Mouse (Mus musculus): ENCODE results near the gene Pstpip1. TPM values are rescaled to one million over a fixed set of nuclear protein-coding genes. Genes with fewer than 3 reads are reported as not detected.

Gene Pstpip1
- polyA plus RNA-seq, 1 experiment from 2014 or later, result 1.1 TPM

DNA sequence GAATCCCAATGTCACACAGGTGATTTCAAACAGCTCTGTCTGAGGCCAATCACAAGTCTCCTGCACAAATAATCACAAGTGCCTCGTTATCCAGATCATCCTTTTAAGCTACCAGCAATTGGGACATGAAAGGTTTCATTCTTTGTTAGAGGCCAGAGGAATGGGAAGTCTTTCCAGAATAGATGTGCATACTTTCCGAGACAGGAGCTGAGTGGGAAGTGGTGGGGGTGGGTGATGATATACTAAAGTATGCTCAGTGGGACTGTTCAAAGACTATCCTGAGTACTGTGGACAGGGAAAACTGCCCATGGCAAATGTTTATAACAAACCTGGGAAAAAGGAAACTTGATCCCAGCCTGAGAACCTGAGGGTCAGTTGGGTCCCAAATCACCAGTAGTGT lies 69.7 kb downstream of the Pstpip1 start:
- no peaks in the 10 kb centered on the region for H3K36me3 ChIP-seq
- no peak for ATAC-seq (replicated peaks; ENCODE audit: low FRiP score)
- 0 out of 2 replicates have a peak overlapping the region, but pooled peaks have one; percentile 15 for H3K9ac ChIP-seq
- H3K27me3 ChIP-seq, result no peaks in the 10 kb centered on the region
- peak overlapping the region; percentile 99 for H3K4me3 ChIP-seq (replicated peaks)
- no peaks in the 10 kb centered on the region for H3K9me3 ChIP-seq (replicated peaks)
- WGBS, result 5% methylated on average over 2 of the region's 2 CpGs
- peaks cover 31% of the 10 kb centered on the region for H3K4me1 ChIP-seq
- H3K27ac ChIP-seq, result no peak overlapping the region; the same call in 1 of the 2 replicates
- peak overlapping the region; percentile 57 for H3K4me2 ChIP-seq

DNA sequence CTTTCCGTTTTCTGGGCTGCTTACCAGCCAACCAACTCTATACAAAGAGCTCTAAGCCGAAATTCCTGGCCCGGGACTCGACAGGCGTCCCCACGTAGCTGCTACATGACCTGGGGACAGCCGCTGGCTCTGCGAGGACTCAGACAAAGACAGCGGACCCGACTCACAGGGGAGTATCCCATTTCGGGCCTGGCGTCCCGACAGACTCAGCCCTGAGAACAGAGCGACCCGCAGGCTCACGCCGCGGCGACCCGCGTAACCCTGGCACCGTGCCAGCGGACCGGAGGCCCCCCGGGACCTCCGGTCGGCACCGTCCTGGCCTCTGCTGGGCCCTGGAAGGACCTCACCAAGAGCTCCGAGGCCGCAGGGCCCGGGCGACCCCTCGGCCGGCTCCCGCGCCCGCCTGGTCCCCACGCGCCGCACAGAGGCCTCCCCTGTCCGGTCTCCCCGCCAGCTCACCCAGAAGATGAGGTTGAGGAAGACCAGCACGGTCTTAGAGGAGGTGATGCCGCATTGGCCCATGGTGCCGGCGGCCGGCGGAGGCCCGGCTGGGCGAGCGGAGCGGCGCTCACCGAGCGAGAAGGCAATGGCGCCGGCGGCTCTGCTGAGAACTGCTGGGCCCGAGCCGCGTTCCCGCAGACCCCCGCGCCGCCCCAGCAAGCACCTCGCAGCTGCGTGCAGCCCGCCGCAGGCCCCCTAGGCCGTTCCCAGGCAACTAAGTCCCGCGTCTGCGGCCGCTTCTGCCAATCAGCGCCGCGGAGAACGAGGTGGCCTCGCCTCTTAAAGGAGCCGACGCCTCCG lies 70.8 kb downstream of the Pstpip1 start:
- H3K4me2 ChIP-seq, result peak overlapping the region; percentile 57
- peaks cover 28% of the 10 kb centered on the region for H3K4me1 ChIP-seq
- under 1% methylated on average over 81 of the region's 82 CpGs for WGBS
- peak; percentile 97 for ATAC-seq (replicated peaks; ENCODE audit: low FRiP score)
- H3K27ac ChIP-seq, result peak overlapping the region; percentile 95
- peak overlapping the region; percentile 99 for H3K4me3 ChIP-seq (replicated peaks)
- H3K36me3 ChIP-seq, result no peaks in the 10 kb centered on the region
- H3K9me3 ChIP-seq (replicated peaks), result no peaks in the 10 kb centered on the region
- H3K27me3 ChIP-seq, result no peaks in the 10 kb centered on the region
- H3K9ac ChIP-seq, result peak overlapping the region; percentile 98

DNA sequence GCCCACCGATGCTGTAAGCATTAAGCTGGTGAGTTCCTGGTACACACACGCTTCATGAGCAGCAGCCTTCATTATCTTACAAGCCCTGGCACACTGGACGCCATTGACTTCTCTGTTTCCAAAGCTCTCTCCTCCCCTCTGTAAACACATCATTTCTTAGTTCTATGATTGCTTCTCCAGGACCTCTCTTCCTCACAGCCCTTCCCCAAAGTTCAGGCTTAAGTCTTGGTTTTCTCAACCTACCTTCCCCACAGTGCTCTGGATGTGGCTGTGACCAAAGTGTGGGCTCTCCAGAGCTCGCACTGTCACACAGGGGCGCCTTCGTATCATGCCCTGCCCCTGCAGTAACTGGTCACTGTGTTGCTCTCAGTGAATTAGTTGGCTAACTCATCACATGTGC lies 75.6 kb downstream of the Pstpip1 start, which contains the start of gene Tspan3:
Gene Tspan3 (minus strand): TSS at position 101 of the 400 bp plus-strand sequence.
- no peak for ATAC-seq (replicated peaks; ENCODE audit: low FRiP score)
- H3K9me3 ChIP-seq (replicated peaks), result no peaks in the 10 kb centered on the region
- H3K36me3 ChIP-seq, result no peaks in the 10 kb centered on the region
- H3K27me3 ChIP-seq, result no peaks in the 10 kb centered on the region
- H3K4me3 ChIP-seq (replicated peaks), result no peak within 1 kb of the TSS
- H3K27ac ChIP-seq, result no peak within 1 kb of the TSS
- H3K9ac ChIP-seq, result no peak within 1 kb of the TSS
- no peak within 1 kb of the TSS for H3K4me2 ChIP-seq
- 90% methylated on average over 6 of the region's 6 CpGs for WGBS
- H3K4me1 ChIP-seq, result peaks cover 7% of the 10 kb centered on the region

DNA sequence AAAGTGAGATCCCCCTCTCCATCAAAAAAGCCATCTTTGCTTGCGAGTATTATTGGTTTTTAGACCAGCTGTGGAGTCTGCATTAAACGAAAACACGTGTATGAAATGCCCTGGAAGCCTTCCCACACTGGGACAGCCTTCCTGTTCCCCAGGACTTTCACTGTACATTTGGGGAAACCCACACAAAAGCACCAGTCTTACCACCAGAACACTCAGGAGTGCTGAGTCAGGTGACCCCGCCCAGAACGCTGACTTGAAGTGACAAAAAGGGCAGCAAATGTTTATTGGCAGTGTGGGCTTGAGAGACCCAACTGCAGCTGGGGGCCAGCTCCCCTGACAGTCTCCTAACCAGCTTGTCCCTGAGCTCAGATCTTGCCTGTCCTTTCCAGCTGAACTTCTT lies 76.4 kb downstream of the Pstpip1 start:
- Histone ChIP-seq H3K9ac (no peak overlapping the region), H3K9me3 (replicated peaks) (no peaks in the 10 kb centered on the region), H3K27ac (no peak overlapping the region), H3K4me2 (no peak overlapping the region), H3K27me3 (no peaks in the 10 kb centered on the region), H3K4me3 (replicated peaks) (no peak overlapping the region), H3K4me1 (peaks cover 4% of the 10 kb centered on the region), H3K36me3 (no peaks in the 10 kb centered on the region)
- ATAC-seq (replicated peaks; ENCODE audit: low FRiP score), result no peak
- WGBS, result 48% methylated on average over 5 of the region's 5 CpGs

DNA sequence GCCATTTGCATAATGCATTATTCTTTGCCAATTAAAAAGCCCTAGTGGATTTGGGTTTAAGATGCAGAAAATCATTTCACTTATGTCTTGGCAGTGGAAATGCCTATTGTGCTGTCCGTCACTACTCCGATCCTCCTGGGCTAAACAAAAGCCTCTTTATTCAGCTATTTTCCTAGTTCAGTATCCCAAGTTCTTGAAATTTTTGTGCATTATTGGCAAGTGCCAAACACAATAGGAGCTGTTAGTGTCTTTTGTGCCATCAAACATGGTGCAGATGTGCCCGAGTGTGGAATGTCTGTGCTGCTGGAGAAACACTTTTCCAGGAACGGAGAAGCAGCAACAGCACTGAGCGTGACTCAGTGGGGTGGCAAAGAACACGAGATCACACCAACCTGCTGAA lies 77.9 kb downstream of the Pstpip1 start:
- 78% methylated on average over 6 of the region's 6 CpGs for WGBS
- no peak overlapping the region for H3K4me2 ChIP-seq
- no peaks in the 10 kb centered on the region for H3K9me3 ChIP-seq (replicated peaks)
- H3K4me3 ChIP-seq (replicated peaks), result no peak overlapping the region
- no peaks in the 10 kb centered on the region for H3K27me3 ChIP-seq
- H3K36me3 ChIP-seq, result no peaks in the 10 kb centered on the region
- H3K27ac ChIP-seq, result no peak overlapping the region
- H3K4me1 ChIP-seq, result no peaks in the 10 kb centered on the region
- no peak overlapping the region for H3K9ac ChIP-seq
- no peak for ATAC-seq (replicated peaks; ENCODE audit: low FRiP score)

DNA sequence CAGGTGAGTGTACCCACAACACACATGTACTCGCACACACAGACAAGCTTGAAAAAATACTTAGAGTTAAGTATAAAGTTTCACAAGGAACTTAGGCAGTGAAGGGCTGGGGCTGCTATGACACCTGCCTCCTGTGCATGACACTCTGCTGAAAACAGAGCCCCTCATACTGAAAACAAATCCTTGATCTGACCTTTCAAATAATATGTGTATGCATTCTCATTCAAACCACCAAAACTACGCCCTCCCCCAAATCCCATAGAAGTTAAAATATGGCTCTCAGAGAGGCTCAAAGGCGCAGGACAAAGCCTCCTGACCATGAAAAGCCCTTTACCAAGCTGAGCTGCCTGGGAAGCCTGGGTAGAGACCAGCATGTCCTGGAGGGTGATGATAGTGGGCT lies 85.6 kb downstream of the Pstpip1 start:
- no peaks in the 10 kb centered on the region for H3K36me3 ChIP-seq
- no peak for ATAC-seq (replicated peaks; ENCODE audit: low FRiP score)
- H3K27me3 ChIP-seq, result no peaks in the 10 kb centered on the region
- no peaks in the 10 kb centered on the region for H3K9me3 ChIP-seq (replicated peaks)
- WGBS, result 83% methylated on average over 3 of the region's 3 CpGs
- 0 out of 2 replicates have a peak, but pooled peaks cover 6% of the 10 kb centered on the region for H3K4me1 ChIP-seq
- no peak overlapping the region for H3K9ac ChIP-seq
- H3K27ac ChIP-seq, result no peak overlapping the region
- no peak overlapping the region for H3K4me3 ChIP-seq (replicated peaks)
- no peak overlapping the region for H3K4me2 ChIP-seq

DNA sequence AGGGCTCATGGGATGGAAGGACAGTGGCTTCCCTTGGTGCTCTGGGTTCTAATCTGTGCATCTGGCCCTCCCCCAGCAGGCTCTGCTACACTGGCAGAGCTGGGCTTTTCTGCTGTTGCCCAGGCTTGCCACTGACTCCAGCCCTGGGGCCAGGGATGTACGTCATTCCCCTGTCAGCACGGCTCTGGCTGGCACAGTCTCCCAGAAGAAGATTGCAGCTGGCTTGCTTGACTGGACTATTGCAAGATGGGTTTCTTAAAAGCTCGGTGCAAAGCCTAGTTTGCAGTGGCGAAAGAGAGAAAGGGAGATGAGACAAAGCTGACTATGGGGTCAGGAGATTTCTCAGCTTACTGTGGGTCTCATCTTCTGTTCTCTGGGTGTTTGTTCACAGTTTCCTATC lies 87.6 kb downstream of the Pstpip1 start:
- 74% methylated on average over 4 of the region's 4 CpGs for WGBS
- ATAC-seq (replicated peaks; ENCODE audit: low FRiP score), result no peak

More for the DNA sequence above, 87.6 kb downstream of the Pstpip1 start:
- Histone ChIP-seq H3K36me3 (no peaks in the 10 kb centered on the region), H3K9me3 (replicated peaks) (no peaks in the 10 kb centered on the region), H3K4me1 (0 out of 2 replicates have a peak, but pooled peaks cover 6% of the 10 kb centered on the region), H3K4me2 (no peak overlapping the region), H3K27me3 (no peaks in the 10 kb centered on the region), H3K9ac (no peak overlapping the region), H3K27ac (no peak overlapping the region), H3K4me3 (replicated peaks) (no peak overlapping the region)

Other genes starting within 250 kb of the Pstpip1 start
- gene Scaper, start 151.8 kb upstream of the Pstpip1 start, polyA plus RNA-seq (2015; fragmentation: Nextera tagmentation; extraction: Ambion mirVana), result 9.0 and 9.5 TPM in 2 replicates
- not detected in 2 replicates for gene 4930563M21Rik, start 79.4 kb upstream of the Pstpip1 start, polyA plus RNA-seq (2015; fragmentation: Nextera tagmentation; extraction: Ambion mirVana)
- gene Rcn2, start 48.1 kb upstream of the Pstpip1 start, polyA plus RNA-seq (2015; fragmentation: Nextera tagmentation; extraction: Ambion mirVana), result 246 and 252 TPM in 2 replicates
- 480 and 483 TPM in 2 replicates for gene Tspan3, start 75.5 kb downstream of the Pstpip1 start, polyA plus RNA-seq (2015; fragmentation: Nextera tagmentation; extraction: Ambion mirVana)